Mouse (Mus musculus): ENCODE measurements around the gene Ltn1. TPM values are rescaled to one million over a fixed set of nuclear protein-coding genes. Genes with fewer than 3 reads are reported as not detected.

Ltn1 gene
- 10 to 100 TPM; 22.7 to 23.4 TPM for total RNA-seq (2021)
- long read RNA-seq, experiment 1, full-length matches to known transcripts, result 3 of 3 reads
- long read RNA-seq, experiment 1, partial matches to known transcripts, result 0 of 3 reads
- long read RNA-seq, experiment 1, other reads (novel, unspliced or antisense), result 0 of 3 reads
- long read RNA-seq, experiment 2, full-length matches to known transcripts, result 10 of 12 reads
- long read RNA-seq, experiment 2, partial matches to known transcripts, result 1 of 12 reads
- long read RNA-seq, experiment 2, other reads (novel, unspliced or antisense), result 1 of 12 reads

DNA sequence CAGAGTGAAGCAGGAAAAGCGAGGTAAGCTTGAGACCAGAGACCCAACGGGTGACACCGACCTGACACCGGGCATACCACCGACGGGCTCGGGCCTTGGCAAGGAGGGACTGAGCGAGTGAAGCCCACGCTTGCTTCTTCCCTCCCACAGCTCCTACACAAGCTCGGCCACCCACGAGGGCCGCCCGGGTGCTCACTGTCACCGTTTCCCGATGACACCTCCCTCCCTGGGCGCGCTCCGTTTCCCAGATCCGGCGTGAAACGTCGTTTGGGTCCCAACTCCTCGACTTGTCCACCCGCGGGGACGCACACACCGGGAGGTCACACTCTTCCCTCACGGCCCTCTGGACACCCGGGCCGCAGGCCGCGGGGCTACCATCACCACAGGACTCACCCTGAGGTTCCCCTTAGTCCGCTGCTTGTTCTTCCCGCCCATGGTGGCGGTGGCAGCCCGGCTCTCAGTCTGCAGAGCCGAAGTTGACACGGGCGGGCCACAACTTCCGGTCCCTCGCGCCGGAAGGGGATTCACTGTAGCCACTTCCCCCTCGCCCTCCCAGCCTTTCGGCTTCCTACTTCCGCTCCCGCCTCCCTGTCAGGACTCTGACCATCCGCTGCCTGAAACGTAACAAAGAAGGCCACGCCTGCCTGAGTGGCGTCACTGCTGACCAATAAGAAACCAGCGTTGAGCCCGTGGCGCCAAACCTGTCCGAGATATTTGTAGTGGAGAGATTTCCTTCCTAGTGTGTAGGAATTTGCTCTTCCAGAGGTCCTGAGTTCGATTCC is at the start of gene Ltn1:
Ltn1 (minus strand) TSS at position 580 of the 782 bp plus-strand sequence.
- peak; percentile 97 to 98 for DNase-seq
- intact Hi-C loops (cut with DNase I), result no loop called here

DNA sequence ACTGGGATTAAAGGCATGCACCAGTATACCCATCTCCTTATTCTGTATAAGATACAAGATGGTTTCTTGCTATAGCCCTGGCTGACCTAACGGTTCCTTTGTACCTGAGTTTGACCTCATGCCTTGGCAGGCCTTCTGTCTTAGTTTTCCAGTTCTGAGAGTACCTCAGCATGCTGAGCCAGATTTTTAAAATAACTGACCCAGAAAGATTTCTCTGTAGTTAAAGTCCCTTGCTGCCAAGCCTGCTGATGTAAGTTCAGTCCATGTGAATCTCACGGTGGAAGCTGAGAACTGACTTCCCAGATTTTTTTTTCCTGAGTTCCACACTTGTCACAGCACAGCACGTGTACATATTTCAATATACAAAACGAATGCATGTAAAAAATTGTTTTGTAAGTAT is 38.2 kb upstream of the Ltn1 start:
- no peak for DNase-seq

DNA sequence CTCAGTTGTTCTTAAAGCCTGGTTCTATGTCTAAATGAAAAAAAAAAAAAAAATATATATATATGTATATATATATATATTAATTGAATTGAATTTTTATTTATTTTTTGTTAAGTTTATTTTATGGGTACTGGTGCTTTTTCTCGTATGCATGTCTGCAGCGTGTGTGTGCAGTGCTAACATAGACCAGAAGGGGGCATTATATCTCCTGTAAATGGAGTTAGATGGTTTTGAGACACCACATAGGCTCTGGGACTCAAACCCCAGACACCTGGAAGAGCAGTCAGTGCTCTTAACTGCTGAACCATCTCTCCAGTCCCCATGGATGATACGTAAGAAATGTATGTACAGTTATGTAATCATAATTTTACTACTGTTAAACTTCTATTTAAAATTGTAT is 26.3 kb upstream of the Ltn1 start:
- no peak for DNase-seq
- intact Hi-C loops (cut with DNase I), result loop anchor here (5.0 kb wide), 1 partner anchor 34 kb away; no protein-coding TSS in a partner anchor

More for the DNA sequence above, 38.2 kb upstream of the Ltn1 start:
- intact Hi-C loops (cut with DNase I), result no loop called here

GRCm38 (mm10) chr16:87455180-87455611 is 22.8 kb upstream of the Ltn1 start:
- DNase-seq, result no peak
- intact Hi-C loops (cut with DNase I), result loop anchor here (5.0 kb wide), 1 partner anchor 37 kb away; no protein-coding TSS in a partner anchor

GRCm38 (mm10) chr16:87454419-87455179 is 22.2 kb upstream of the Ltn1 start, which contains the start of gene Usp16:
Gene Usp16, plus strand, starts transcription at chr16:87454703.
- intact Hi-C loops (cut with DNase I), result loop anchor here (5.0 kb wide), 1 partner anchor 38 kb away; no protein-coding TSS in a partner anchor
- peak; percentile 92 to 96 for DNase-seq

DNA sequence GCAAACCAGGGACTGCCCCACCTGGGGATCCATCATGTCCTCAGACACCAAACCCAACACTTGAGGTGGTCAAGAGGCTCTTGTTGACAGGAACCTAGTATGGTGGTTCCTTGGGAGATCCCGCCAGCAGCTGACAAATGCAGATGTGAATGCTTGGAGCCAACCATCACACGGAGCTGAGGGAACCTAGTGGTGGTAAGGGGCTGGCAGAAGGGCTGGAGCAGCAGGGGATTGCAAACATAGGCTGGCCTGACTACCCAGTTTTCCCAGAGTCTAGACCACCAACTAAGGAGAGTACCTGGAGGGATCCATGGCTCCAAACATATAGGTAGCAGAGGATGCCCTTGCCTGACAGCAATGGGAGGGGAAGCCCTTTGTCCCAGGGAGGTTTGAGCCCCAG is 20.8 kb upstream of the Ltn1 start:
- DNase-seq, result no peak
- intact Hi-C loops (cut with DNase I), result no loop called here

DNA sequence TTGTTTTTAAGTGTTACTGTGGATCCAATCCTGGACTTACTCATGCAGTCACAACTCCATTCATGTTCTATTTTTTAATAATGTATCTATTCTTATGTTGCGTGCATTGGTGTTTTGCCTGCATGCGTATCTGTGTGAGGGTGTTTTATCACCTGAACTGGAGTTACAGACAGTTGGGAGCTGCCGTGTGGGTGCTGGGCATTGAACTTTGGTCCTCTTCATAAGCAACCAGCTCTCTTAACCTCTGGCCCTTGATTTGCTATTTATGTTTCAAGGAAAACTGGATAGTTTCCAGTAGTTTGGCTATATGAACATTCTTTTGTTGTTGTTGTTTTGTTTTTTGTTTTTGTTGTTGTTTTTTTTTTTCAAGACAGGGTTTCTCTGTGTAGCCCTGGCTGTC is 13.1 kb upstream of the Ltn1 start:
- no peak for DNase-seq

DNA sequence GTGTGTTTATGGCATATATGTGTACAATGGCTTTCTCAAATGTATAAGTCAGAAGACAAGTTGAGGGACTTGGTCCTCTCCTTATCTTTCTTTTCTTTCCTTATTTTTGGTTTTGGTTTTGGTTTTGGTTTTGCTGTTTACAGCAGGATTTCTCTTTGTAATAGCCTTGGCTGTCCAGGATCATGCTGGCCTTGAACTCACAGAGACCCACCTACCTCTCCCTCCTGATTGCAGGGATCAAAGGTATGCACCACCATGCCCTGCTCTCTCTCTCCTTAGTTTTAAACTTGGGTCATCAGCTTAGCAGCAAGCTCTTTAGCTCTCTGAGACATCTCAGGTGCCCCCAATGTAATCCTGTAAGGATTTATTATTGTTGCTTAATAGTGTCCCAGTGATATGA is 12.7 kb upstream of the Ltn1 start:
- DNase-seq, result no peak

More for the DNA sequence above, 13.1 kb upstream of the Ltn1 start:
- intact Hi-C loops (cut with DNase I), result no loop called here

GRCm38 (mm10) chr16:87444071-87444470 is 11.7 kb upstream of the Ltn1 start:
- DNase-seq, result no peak
- intact Hi-C loops (cut with DNase I), result no loop called here

More for the DNA sequence above, 12.7 kb upstream of the Ltn1 start:
- intact Hi-C loops (cut with DNase I), result no loop called here

DNA sequence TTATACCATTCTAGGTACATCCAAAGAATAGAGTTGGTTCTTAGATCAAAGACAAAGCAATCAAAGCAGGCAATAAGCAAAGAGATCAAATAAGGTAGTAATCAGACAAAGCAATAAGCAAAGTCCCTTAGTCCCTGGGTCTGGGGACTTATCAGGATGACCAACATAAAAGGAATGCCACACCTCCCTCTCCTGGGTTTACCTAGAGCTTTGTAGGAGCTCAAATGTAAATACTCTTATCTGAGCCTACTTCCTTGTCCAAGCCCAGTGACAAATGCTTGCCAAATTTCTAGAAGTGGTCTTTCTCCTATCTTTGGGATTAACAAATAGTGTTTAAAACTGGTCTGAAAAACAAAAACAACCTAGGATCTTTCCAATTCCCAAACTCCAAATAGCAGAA is 10.8 kb upstream of the Ltn1 start:
- DNase-seq, result no peak
- intact Hi-C loops (cut with DNase I), result no loop called here

GRCm38 (mm10) chr16:87442291-87442690 is 9.9 kb upstream of the Ltn1 start:
- DNase-seq, result no peak
- intact Hi-C loops (cut with DNase I), result no loop called here

DNA sequence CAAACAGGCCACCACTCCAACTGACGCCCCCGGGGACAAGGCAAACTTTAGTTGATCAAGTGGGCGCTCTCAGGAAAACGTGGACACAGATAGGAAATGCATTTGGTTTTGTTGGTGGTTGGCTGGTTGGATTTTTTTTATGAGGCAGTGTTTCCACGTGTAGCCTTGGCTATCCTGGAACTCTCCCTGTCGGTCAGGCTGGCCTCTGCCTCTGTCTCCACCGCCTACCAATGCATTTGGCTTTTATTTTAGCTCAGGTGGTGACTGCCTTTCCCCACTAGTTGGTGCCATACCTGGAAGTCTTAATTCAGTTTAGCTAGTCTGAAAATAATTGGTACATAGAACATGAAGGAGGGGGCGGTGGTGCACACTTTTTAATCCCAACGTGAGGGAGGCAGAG is 8.7 kb upstream of the Ltn1 start:
- intact Hi-C loops (cut with DNase I), result no loop called here
- DNase-seq, result no peak

DNA sequence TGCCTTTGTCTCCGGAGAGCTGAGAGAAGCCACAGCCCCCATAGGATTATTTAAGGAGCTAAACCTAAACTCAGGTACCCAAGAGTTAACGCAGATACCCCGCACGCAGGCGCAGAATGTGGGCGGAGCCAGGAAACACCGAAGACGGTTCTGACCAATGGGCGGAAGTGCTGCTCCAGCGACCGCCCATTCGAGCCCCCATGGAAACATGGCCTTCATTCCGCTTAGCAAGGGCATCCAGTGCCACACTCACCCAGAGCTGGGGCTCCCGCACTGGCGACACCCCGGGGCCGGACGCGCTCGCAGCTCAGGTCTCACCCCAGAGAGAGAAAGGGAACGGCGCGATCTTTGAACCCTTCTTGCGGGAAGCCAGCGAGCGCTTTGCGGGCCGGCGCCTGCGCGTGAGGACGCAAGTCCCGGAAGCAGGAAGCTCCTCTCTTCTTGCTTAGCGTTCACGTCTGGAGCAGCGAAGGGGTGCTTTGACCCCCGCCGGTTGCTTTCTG is 7.8 kb upstream of the Ltn1 start, which contains the start of gene Rwdd2b:
Rwdd2b (minus strand) TSS at position 390 of the 503 bp plus-strand sequence.
- intact Hi-C loops (cut with DNase I), result no loop called here
- DNase-seq, result peak; percentile 92 to 95

GRCm38 (mm10) chr16:87438697-87439096 is 6.3 kb upstream of the Ltn1 start:
- intact Hi-C loops (cut with DNase I), result no loop called here
- DNase-seq, result no peak

DNA sequence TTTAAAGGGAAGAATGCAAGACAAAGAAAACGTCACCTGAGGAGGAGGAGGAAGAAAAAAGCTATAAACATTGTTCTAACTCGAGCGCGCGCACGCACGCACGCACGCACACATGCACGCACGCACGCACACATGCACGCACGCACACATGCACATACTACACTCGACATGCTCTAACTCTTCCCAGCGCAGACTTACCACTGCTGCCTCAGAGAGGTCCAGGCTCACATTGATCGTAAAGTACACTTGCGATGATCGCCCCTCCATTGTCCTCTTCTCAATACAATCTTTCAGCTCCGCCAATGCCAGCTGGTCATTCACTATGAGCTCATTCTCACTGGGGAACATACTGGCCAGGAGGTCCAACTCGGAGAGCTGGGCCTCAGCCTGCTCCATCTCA is 4.7 kb upstream of the Ltn1 start:
- no peak for DNase-seq
- intact Hi-C loops (cut with DNase I), result no loop called here

DNA sequence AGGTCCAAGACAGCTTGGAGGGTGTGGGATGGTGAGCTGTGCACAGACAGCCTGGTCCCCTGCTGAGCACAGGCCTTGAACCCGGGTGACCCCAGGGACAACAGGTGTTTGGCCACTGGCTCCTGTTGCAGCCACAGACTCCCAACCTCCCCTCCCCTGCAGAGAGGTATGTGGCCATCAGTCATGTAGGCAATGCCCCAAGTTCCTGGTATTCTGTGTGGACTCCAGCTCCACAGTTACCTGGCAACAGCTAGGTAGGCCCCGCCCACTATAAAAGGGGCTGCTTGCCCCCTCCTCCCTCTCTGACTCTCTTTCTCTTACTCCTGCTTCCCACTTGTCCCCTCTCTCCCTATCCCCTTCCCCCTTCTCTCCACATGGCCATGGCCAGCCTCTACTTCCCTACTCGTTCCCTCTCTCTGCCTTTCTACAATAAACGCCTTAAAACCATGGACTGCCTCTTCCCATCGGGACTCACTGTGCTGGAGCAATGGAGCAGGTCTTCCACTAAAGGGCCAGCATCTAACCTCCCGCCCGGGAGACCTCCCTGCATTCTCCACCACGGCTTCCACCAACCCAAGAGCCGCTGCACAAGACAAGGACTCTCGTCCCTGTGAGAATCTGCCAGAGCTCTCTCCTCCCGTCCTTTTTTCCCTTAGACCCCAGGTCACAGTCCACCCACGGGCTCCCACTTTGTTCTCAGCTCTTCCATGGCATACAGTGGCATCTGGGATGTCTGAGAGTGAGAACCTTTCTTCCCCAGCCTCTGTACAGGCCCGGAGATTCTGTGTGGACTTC is 3.2 kb upstream of the Ltn1 start:
- DNase-seq, result no peak
- intact Hi-C loops (cut with DNase I), result no loop called here

DNA sequence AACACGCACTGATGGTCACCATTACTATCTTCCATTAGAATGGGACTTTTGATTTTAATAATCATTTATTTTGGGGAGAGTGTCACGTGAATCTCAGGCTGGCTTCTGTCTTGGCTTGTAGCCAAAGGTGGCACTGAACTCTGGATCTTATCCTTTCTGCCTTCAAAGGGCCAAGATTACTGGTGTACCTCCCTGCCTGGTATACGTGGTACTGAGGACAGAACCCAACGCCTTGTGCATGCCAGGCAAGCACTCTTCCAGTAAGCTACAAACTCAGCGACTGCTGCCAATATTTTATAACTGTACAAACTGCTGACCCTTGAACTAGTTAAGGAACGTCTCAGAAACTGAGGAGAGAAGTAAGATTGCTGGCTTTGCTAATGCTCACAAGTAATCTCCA is 2.5 kb upstream of the Ltn1 start:
- no peak for DNase-seq
- intact Hi-C loops (cut with DNase I), result no loop called here

GRCm38 (mm10) chr16:87434266-87434665 is 1.9 kb upstream of the Ltn1 start:
- intact Hi-C loops (cut with DNase I), result no loop called here
- DNase-seq, result no peak

GRCm38 (mm10) chr16:87427516-87427915 is 4.9 kb downstream of the Ltn1 start:
- intact Hi-C loops (cut with DNase I), result no loop called here
- DNase-seq, result peak in 1 of 2 experiments; percentile 7

- intact Hi-C loops (cut with DNase I), result no loop called here
- DNase-seq, result no peak
Measured at GRCm38 (mm10) chr16:87420662-87421061, 11.8 kb downstream of the Ltn1 start.

Measured in heart, postnatal 14 days (tissue).